Mouse (Mus musculus): ENCODE results near the gene Oxct2b. TPM values are rescaled to one million over a fixed set of nuclear protein-coding genes. Genes with fewer than 3 reads are reported as not detected.
"Not testable (repeated sequence)": the region's sequence is repeated elsewhere in the genome, so short reads cannot be mapped to it uniquely, and the experiment has no call there.

Gene Oxct2b
- polyA plus RNA-seq, 1 experiment from 2014 or later, result not detected

DNA sequence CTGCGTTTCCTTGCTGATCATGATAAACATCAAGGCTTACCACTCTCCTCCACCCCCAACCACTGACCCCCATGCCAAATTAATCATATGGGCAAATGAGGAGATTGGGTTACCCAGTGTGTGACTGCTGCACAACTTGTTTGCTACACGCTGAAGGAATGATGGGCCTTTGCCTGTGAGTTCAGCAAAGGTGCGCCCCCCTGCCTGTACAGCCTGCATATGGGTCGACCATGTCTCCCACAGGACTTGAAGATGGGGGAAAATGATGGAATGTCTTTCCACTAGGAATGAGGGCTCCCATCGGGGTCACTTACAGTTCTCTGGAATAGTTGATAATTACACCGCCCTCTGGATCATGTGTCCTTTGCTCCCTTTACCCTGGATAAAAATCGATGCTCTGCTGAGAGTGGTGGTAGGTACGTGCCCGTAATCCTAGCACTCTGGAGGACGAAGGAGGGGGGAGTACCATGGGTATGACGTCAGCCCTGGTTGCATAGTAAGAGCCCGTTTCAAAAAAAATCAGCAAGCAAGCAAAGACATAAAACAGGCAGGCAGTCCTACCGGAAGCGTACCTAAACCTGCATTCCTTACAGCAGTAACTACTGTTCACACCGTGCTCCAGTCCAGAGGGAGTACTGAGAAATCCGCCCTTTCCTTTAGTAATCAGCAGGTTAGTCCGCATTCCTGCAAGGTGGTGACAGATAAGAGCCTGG is 22.8 kb upstream of the Oxct2b start:
- Histone ChIP-seq H3K4me2 (peak overlapping the region; percentile 54), H3K36me3 (no peaks in the 10 kb centered on the region), H3K9me3 (replicated peaks) (no peaks in the 10 kb centered on the region), H3K9ac (no peak overlapping the region), H3K4me1 (replicated peaks) (peaks cover 10% of the 10 kb centered on the region; the same call in 1 of the 2 replicates), H3K27ac (ENCODE audit: poor library complexity, severe bottlenecking) (no peak overlapping the region), H3K27me3 (replicated peaks) (0 out of 2 replicates have a peak, but pooled peaks cover 4% of the 10 kb centered on the region), H3K4me3 (peak overlapping the region; percentile 18)
- WGBS, result 28% methylated on average over 17 of the region's 17 CpGs
- ATAC-seq (ENCODE audit: insufficient number of reproducible peaks, low FRiP score), result peak; percentile 64; the same call in 1 of the 2 replicates

DNA sequence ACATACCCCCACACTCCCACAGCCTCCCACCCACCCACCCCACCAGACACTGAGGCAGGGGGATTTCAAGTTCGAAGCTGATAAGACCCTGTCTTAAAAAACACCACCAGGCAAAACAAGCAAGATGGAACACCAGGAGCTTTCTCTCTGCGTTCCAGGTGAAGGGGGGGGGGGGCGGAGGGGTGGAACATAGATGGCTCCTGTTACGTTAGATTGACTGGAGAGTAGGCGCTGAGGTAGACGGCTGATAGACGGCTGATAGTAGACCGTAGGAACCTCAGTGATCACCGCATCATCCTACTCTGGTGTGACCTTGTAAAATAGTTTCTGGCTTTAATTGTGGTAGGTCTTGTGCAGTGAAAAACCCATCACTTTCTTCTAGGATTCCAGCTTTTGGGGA is 22.2 kb upstream of the Oxct2b start:
- Histone ChIP-seq H3K4me3 (no peak overlapping the region), H3K27ac (ENCODE audit: poor library complexity, severe bottlenecking) (no peak overlapping the region), H3K9me3 (replicated peaks) (no peaks in the 10 kb centered on the region), H3K27me3 (replicated peaks) (0 out of 2 replicates have a peak, but pooled peaks cover 4% of the 10 kb centered on the region), H3K4me1 (replicated peaks) (peaks cover 10% of the 10 kb centered on the region; the same call in 1 of the 2 replicates), H3K9ac (no peak overlapping the region), H3K36me3 (no peaks in the 10 kb centered on the region), H3K4me2 (peak overlapping the region; percentile 54)
- WGBS, result 39% methylated on average over 9 of the region's 9 CpGs
- ATAC-seq (ENCODE audit: insufficient number of reproducible peaks, low FRiP score), result no peak

GRCm38 (mm10) chr4:123104651-123105450 is 11.2 kb upstream of the Oxct2b start, which contains the start of gene Bmp8b:
Gene Bmp8b, plus strand, starts transcription at chr4:123105165.
- WGBS, result 6% methylated on average over 75 of the region's 75 CpGs

GRCm38 (mm10) chr4:123105451-123105790 is 10.6 kb upstream of the Oxct2b start:
- Histone ChIP-seq H3K27ac (ENCODE audit: poor library complexity, severe bottlenecking) (no peak overlapping the region), H3K9ac (no peak overlapping the region), H3K36me3 (no peaks in the 10 kb centered on the region), H3K4me2 (peak overlapping the region; percentile 66), H3K27me3 (replicated peaks) (peaks cover 58% of the 10 kb centered on the region), H3K9me3 (replicated peaks) (no peaks in the 10 kb centered on the region), H3K4me3 (peak overlapping the region; percentile 40), H3K4me1 (replicated peaks) (peaks cover 13% of the 10 kb centered on the region)
- 20% methylated on average over 24 of the region's 24 CpGs for WGBS
- 0 out of 2 replicates have a peak, but pooled peaks have one; percentile 30 for ATAC-seq (ENCODE audit: insufficient number of reproducible peaks, low FRiP score)

More at GRCm38 (mm10) chr4:123104651-123105450, 11.2 kb upstream of the Oxct2b start, which contains the start of gene Bmp8b:
- H3K27ac ChIP-seq (ENCODE audit: poor library complexity, severe bottlenecking), result no peak within 1 kb of the TSS
- peaks cover 60% of the 10 kb centered on the region for H3K27me3 ChIP-seq (replicated peaks)
- no peaks in the 10 kb centered on the region for H3K9me3 ChIP-seq (replicated peaks)
- peaks cover 13% of the 10 kb centered on the region for H3K4me1 ChIP-seq (replicated peaks)
- ATAC-seq (ENCODE audit: insufficient number of reproducible peaks, low FRiP score), result peak; percentile 65; the same call in 1 of the 2 replicates
- H3K36me3 ChIP-seq, result no peaks in the 10 kb centered on the region
- H3K9ac ChIP-seq, result no peak within 1 kb of the TSS
- peak within 1 kb of the TSS; percentile 66 for H3K4me2 ChIP-seq
- peak within 1 kb of the TSS; percentile 40 for H3K4me3 ChIP-seq

DNA sequence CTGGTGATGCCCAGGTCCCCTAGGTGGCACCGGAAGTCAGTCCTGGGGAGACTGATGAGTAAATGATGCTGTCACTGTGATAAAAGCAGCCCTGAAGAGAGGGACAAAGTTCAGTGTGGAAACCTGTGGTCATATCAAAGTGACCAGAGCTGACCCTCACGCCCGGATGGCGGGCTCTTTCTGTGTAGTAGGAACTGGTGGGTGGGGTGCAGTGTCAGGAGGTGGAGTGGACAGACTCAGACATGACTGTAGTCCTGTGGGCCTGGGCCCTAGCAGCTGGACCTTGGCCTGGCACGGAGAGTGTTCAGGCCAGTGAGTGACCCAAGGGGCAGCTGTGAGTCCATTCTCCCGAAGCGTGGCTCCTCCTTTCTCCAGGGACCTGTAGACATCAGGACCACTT is 10.1 kb upstream of the Oxct2b start:
- ATAC-seq (ENCODE audit: insufficient number of reproducible peaks, low FRiP score), result not testable (repeated sequence)

GRCm38 (mm10) chr4:123106864-123107263 is 9.2 kb upstream of the Oxct2b start:
- peaks cover 13% of the 10 kb centered on the region for H3K4me1 ChIP-seq (replicated peaks)
- no peak overlapping the region for H3K4me3 ChIP-seq
- peaks cover 60% of the 10 kb centered on the region for H3K27me3 ChIP-seq (replicated peaks)
- no peak overlapping the region for H3K9ac ChIP-seq
- no peak overlapping the region for H3K27ac ChIP-seq (ENCODE audit: poor library complexity, severe bottlenecking)
- no peaks in the 10 kb centered on the region for H3K9me3 ChIP-seq (replicated peaks)
- H3K4me2 ChIP-seq, result no peak overlapping the region
- H3K36me3 ChIP-seq, result no peaks in the 10 kb centered on the region
- 74% methylated on average over 2 of the region's 2 CpGs for WGBS
- no peak for ATAC-seq (ENCODE audit: insufficient number of reproducible peaks, low FRiP score)

More for the DNA sequence above, 10.1 kb upstream of the Oxct2b start:
- H3K9me3 ChIP-seq (replicated peaks); H3K4me3 ChIP-seq; H3K36me3 ChIP-seq; H3K4me2 ChIP-seq; H3K9ac ChIP-seq; H3K27ac ChIP-seq (ENCODE audit: poor library complexity, severe bottlenecking): not testable (repeated sequence)
- H3K4me1 ChIP-seq (replicated peaks), result peaks cover 13% of the 10 kb centered on the region
- 73% methylated on average over 7 of the region's 7 CpGs for WGBS
- peaks cover 57% of the 10 kb centered on the region for H3K27me3 ChIP-seq (replicated peaks)

DNA sequence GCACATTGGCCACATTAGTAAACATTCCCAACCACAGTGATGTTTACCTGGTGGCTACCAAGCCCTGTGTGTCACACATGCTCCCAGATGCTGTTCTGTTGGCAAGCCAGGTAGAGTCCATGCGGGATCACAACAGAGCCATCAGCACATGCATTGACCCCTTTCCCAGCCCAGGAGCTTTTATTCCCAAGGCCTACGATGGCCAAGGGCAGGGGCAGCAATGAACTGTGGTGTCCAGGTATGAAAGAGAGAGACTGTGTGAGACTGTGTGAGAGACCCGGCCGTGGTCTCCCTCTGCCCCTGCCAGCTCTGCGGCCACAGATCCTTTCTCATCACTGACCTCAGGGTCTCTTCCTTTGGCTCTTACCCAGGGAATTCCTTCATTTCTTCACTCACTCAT is 8.0 kb upstream of the Oxct2b start:
- no peak overlapping the region for H3K27ac ChIP-seq (ENCODE audit: poor library complexity, severe bottlenecking)
- no peak for ATAC-seq (ENCODE audit: insufficient number of reproducible peaks, low FRiP score)
- peaks cover 13% of the 10 kb centered on the region for H3K4me1 ChIP-seq (replicated peaks)
- H3K4me3 ChIP-seq, result no peak overlapping the region
- H3K9me3 ChIP-seq (replicated peaks), result no peaks in the 10 kb centered on the region
- H3K4me2 ChIP-seq, result no peak overlapping the region
- WGBS, result 84% methylated on average over 5 of the region's 5 CpGs
- H3K27me3 ChIP-seq (replicated peaks), result peaks cover 53% of the 10 kb centered on the region
- H3K9ac ChIP-seq, result no peak overlapping the region
- no peaks in the 10 kb centered on the region for H3K36me3 ChIP-seq

DNA sequence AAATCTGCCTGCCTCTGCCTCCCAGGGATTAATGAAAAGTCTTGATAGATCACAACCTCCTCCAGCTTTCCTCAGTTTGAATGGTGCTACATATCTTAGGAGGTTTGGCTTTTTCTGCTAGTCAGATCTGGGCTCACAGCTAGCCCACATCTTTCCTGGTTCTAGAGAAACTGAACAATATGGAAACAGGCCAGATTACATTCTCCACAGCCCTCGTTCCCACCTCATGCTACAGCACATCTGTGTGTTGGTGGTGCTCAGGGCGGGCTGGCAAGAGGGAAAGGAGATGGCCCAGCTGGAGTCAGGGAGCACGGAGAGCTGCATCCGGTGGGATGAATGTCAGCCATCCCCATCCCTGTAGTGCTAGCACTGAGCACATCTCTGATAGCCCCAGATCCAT is 5.3 kb upstream of the Oxct2b start:
- Histone ChIP-seq H3K9ac (no peak overlapping the region), H3K4me2 (no peak overlapping the region), H3K27ac (ENCODE audit: poor library complexity, severe bottlenecking) (no peak overlapping the region), H3K9me3 (replicated peaks) (no peaks in the 10 kb centered on the region), H3K27me3 (replicated peaks) (peaks cover 38% of the 10 kb centered on the region), H3K36me3 (no peaks in the 10 kb centered on the region), H3K4me3 (no peak overlapping the region), H3K4me1 (replicated peaks) (0 out of 2 replicates have a peak, but pooled peaks cover under 1% of the 10 kb centered on the region)
- WGBS, result 80% methylated on average over 4 of the region's 4 CpGs
- no peak for ATAC-seq (ENCODE audit: insufficient number of reproducible peaks, low FRiP score)

GRCm38 (mm10) chr4:123111275-123111983 is 4.6 kb upstream of the Oxct2b start:
- H3K36me3 ChIP-seq; H3K4me1 ChIP-seq (replicated peaks); H3K9ac ChIP-seq; H3K27ac ChIP-seq (ENCODE audit: poor library complexity, severe bottlenecking); H3K4me3 ChIP-seq; H3K4me2 ChIP-seq; H3K9me3 ChIP-seq (replicated peaks); ATAC-seq (ENCODE audit: insufficient number of reproducible peaks, low FRiP score): not testable (repeated sequence)
- H3K27me3 ChIP-seq (replicated peaks), result peaks cover 37% of the 10 kb centered on the region
- WGBS, result 63% methylated on average over 10 of the region's 10 CpGs

GRCm38 (mm10) chr4:123112216-123112764 is 3.8 kb upstream of the Oxct2b start:
- H3K36me3 ChIP-seq, result no peaks in the 10 kb centered on the region
- H3K4me3 ChIP-seq, result no peak overlapping the region
- no peak overlapping the region for H3K4me2 ChIP-seq
- no peak overlapping the region for H3K9ac ChIP-seq
- H3K27me3 ChIP-seq (replicated peaks), result peaks cover 35% of the 10 kb centered on the region
- 71% methylated on average over 8 of the region's 8 CpGs for WGBS
- H3K9me3 ChIP-seq (replicated peaks), result no peaks in the 10 kb centered on the region
- ATAC-seq (ENCODE audit: insufficient number of reproducible peaks, low FRiP score), result no peak
- no peak overlapping the region for H3K27ac ChIP-seq (ENCODE audit: poor library complexity, severe bottlenecking)
- peaks cover 4% of the 10 kb centered on the region; the same call in 1 of the 2 replicates for H3K4me1 ChIP-seq (replicated peaks)

Measured in heart, embryonic 12.5 days (tissue).